Mouse (Mus musculus) forebrain, embryonic 16.5 days (tissue): Measurements from ENCODE around the gene Polr2c. TPM values are rescaled to one million over a fixed set of nuclear protein-coding genes. Genes with fewer than 3 reads are reported as not detected.

ENCODE experiments used
- ATAC-seq: fragments of 200-750 bp; cut with Nextera tagmentation; 2 replicates; pipeline ENCODE4 v1.8.0; 2017; ENCODE audit warnings: mild to moderate bottlenecking, moderate library complexity
- H3K27ac ChIP-seq: fragments of 300-500 bp; sonication (generic); 2 replicates; pipeline ENCODE4 v1.5.1; 2014; ENCODE audit warnings: low read length, control low read depth
- H3K27me3 ChIP-seq: fragments of 300-500 bp; sonication (generic); replicated peaks from 2 replicates; pipeline ENCODE4 v1.6.1; 2014; ENCODE audit warnings: low read length; ENCODE audit not compliant: control insufficient read depth, insufficient read depth
- H3K36me3 ChIP-seq: fragments of 300-500 bp; sonication (generic); 2 replicates; pipeline ENCODE4 v1.6.1; 2014; ENCODE audit not compliant: control insufficient read depth, insufficient read depth
- H3K4me1 ChIP-seq: fragments of 300-500 bp; sonication (generic); replicated peaks from 2 replicates; pipeline ENCODE4 v1.6.1; 2014; ENCODE audit warnings: low read length; ENCODE audit not compliant: control insufficient read depth, insufficient read depth
- H3K4me2 ChIP-seq: fragments of 300-500 bp; sonication (generic); 2 replicates; pipeline ENCODE4 v1.6.1; 2014; ENCODE audit warnings: mild to moderate bottlenecking, low read length, control low read depth
- H3K4me3 ChIP-seq: fragments of 300-500 bp; sonication (generic); replicated peaks from 2 replicates; pipeline ENCODE4 v1.5.1; 2014; ENCODE audit warnings: mild to moderate bottlenecking, low read length, control low read depth
- H3K9ac ChIP-seq: fragments of 300-500 bp; sonication (generic); replicated peaks from 2 replicates; pipeline ENCODE4 v1.6.1; 2014; ENCODE audit warnings: low read depth, low read length, control low read depth
- H3K9me3 ChIP-seq: fragments of 300-500 bp; sonication (generic); 2 replicates; pipeline ENCODE4 v1.6.1; 2016; ENCODE audit warnings: low read length; ENCODE audit not compliant: control insufficient read depth
- WGBS: fragments of 180-500 bp; shearing (Covaris S2); extraction: QIAGEN DNeasy Blood & Tissue Kit; methylation state at CpG from one replicate; pipeline ENCODE4 v1.1.7; 2014; 5-methylcytosine and 5-hydroxymethylcytosine counted together
- polyA plus RNA-seq: library from polyadenylated mRNA; unstranded; fragments of >200 nt; fragmentation: Nextera tagmentation; extraction: Ambion mirVana; gene quantifications from 2 replicates; pipeline ENCODE4 v1.2.1, GENCODE M21; 2015

Polr2c gene
- polyA plus RNA-seq, 1 experiment from 2014 or later = 150 TPM

DNA sequence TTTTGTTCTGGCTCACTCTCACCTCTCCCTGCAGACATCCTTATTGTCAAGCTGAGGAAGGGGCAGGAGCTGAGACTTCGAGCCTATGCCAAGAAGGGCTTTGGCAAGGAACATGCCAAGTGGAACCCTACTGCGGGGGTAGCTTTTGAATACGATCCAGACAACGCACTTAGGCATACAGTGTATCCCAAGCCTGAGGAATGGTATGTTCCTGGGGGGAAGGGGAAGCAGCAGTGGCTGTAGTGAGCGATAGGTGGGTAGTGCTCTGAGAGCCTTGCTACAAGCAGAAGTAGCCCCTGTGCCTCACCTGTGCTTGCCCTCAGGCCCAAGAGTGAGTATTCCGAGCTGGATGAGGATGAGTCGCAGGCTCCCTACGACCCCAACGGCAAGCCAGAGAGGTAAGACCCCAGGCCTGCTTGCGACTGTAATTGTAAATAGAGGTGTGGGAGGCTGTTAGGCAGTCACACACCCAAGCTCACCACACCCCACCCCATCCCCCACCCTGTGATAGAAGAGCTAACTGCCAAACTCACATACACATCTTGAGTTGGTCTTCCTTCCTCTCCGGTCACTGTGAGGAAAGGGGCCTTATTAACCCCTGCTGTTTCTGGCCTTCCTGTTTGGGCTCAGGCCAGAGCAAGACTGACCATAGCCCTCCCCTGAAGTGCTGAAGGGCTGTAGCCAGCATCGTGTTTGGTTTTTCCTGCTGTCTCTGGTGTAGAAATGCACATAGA is 5.4 kb downstream of the Polr2c start:
- no peak overlapping the region for H3K4me2 ChIP-seq
- 84% methylated on average over 12 of the region's 12 CpGs for WGBS
- peaks cover 21% of the 10 kb centered on the region for H3K36me3 ChIP-seq
- no peaks in the 10 kb centered on the region for H3K27me3 ChIP-seq
- ATAC-seq = no peak
- H3K4me3 ChIP-seq = no peak overlapping the region
- no peak overlapping the region for H3K9ac ChIP-seq
- no peak overlapping the region for H3K27ac ChIP-seq
- H3K9me3 ChIP-seq = no peaks in the 10 kb centered on the region
- H3K4me1 ChIP-seq = peaks cover 14% of the 10 kb centered on the region

DNA sequence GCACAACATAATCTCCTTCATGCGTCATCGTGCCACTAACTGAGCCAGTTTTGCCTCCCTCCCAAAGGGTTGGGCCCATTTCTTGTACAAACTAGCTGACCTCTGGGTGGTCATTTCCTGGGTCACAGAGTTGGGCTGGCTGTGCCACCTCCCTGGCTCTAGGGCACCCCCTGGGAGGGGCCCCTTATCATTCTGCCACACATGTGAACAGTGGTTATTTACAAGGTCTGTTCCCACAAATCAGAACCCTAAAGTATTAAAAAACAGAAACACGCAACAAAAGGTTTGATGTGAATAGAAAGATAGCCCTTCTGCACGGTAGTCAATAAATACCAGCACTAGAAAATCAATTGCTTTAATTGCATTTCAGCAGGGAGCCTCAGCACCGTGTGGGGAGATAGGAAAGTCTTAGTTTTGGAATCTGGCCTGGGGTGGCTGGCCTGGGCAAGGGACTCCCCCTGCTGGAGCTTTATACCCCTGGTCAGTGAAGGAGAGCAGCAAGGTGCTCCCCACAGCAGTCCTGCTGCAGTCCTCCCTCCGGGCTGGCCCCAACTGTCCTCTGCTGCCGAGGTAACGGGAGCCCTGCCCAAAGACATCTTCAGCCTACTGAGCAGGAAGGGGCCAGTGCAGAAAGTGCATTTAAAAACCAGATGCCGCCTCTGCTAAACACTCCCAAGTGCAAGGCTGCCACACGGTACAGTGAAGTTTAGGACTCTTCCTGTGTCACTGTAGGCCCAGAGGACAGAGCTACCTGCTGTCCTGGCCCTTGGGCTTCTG is 6.8 kb downstream of the Polr2c start:
- Histone ChIP-seq H3K9ac (no peak overlapping the region), H3K36me3 (peaks cover 21% of the 10 kb centered on the region), H3K4me3 (no peak overlapping the region), H3K4me2 (no peak overlapping the region), H3K4me1 (peaks cover 14% of the 10 kb centered on the region), H3K27me3 (no peaks in the 10 kb centered on the region), H3K27ac (no peak overlapping the region), H3K9me3 (no peaks in the 10 kb centered on the region)
- 76% methylated on average over 10 of the region's 10 CpGs for WGBS
- ATAC-seq = no peak

DNA sequence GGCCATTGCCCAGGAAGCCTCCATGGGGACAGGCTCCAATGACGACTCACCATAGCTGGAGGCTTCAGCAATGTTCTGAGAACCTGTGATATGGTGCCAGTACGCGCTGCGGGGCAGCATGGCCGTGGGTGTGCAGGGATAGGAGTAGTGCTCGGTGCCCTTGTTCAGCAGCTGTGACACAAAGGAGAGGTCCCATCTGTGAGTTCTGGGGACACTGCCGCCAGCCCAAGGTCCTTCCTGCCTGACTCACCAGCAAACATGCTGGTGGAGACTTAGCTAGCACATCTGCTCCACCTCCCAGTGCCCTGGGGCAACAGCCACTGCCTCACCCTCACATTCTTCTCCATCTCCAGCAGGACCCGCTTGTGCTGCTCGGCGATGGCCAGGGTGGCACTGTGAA is 8.0 kb downstream of the Polr2c start:
- H3K4me1 ChIP-seq = peaks cover 22% of the 10 kb centered on the region
- no peaks in the 10 kb centered on the region for H3K9me3 ChIP-seq
- no peaks in the 10 kb centered on the region for H3K27me3 ChIP-seq
- ATAC-seq = no peak
- no peak overlapping the region for H3K27ac ChIP-seq
- no peak overlapping the region for H3K4me3 ChIP-seq
- no peak overlapping the region for H3K4me2 ChIP-seq
- peaks cover 21% of the 10 kb centered on the region for H3K36me3 ChIP-seq
- no peak overlapping the region for H3K9ac ChIP-seq
- WGBS = 84% methylated on average over 10 of the region's 10 CpGs

DNA sequence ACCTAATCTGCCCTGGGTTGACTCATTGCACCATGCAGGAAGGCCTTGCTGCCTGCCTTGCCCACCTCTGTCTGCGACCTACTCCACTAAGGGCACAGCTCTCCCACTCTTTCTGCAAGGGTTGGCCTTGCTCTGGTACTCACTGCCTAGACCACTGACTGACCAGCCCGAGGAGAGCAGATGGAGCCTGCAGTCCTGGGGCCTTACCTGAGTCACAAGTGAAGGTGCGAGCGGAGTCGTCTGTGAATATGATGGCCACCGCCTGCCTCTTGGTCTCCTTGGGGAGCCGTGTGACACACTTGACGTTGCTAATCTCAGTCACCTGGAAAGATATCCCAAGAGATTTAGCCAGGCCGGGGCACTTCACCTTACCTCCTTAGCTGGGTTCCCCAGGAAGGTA is 9.7 kb downstream of the Polr2c start:
- H3K9ac ChIP-seq = no peak overlapping the region
- H3K36me3 ChIP-seq = peaks cover 21% of the 10 kb centered on the region
- no peak for ATAC-seq
- no peak overlapping the region for H3K4me2 ChIP-seq
- no peaks in the 10 kb centered on the region for H3K27me3 ChIP-seq
- no peak overlapping the region for H3K4me3 ChIP-seq
- 85% methylated on average over 9 of the region's 9 CpGs for WGBS
- H3K4me1 ChIP-seq = peaks cover 32% of the 10 kb centered on the region
- H3K9me3 ChIP-seq = no peaks in the 10 kb centered on the region
- no peak overlapping the region for H3K27ac ChIP-seq

DNA sequence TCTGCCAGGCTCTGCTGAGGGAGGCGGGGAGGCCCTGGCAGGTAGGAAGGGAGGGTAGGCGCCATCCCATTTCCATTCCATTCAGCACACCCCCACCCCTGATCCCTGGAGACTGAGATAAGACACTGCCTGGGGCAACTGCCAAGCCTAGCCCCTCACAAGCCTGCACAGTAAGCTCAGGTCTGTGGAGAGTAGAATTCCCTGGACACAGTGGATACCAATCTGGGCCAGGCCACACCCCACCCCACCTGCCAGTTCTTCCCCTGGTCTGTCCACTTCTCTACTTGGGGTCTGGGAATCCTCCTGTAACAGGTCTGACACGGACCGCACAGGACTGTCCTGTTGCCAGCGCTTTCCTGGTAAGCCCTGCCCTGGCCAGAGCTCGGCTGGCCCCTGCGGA is 11.9 kb downstream of the Polr2c start:
- Histone ChIP-seq H3K27me3 (no peaks in the 10 kb centered on the region), H3K27ac (no peak overlapping the region), H3K4me3 (peak overlapping the region; percentile 66), H3K9me3 (no peaks in the 10 kb centered on the region), H3K36me3 (peaks cover 16% of the 10 kb centered on the region), H3K9ac (peak overlapping the region; percentile 77), H3K4me2 (peak overlapping the region; percentile 77), H3K4me1 (peaks cover 41% of the 10 kb centered on the region)
- no peak for ATAC-seq
- WGBS = 54% methylated on average over 7 of the region's 7 CpGs

DNA sequence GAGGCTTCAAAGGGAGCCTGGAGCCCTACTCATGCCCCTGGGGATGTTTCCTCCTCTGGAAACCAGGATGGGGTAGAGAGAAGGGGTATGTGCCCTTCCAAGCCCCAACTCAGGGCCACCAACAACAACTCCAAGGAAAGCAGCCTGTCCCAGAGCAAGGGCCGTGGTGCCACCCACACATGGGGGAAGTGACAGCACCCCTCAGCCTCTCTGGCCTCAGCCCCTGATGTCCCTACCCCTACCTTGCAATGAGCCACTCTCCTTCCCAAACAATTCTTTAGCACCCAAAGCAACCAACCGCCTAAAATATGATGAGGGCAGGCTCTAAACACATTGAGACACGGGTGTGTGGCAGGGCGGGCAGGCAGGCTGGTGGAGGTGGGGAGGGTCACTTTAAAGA is 12.8 kb downstream of the Polr2c start:
- Histone ChIP-seq H3K4me1 (peaks cover 49% of the 10 kb centered on the region), H3K27ac (peak overlapping the region; percentile 70; the same call in 1 of the 2 replicates), H3K9ac (peak overlapping the region; percentile 77), H3K4me3 (peak overlapping the region; percentile 66), H3K4me2 (peak overlapping the region; percentile 77), H3K36me3 (peaks cover 11% of the 10 kb centered on the region; the same call in 1 of the 2 replicates), H3K27me3 (no peaks in the 10 kb centered on the region), H3K9me3 (no peaks in the 10 kb centered on the region)
- no peak for ATAC-seq
- 8% methylated on average over 4 of the region's 4 CpGs for WGBS

DNA sequence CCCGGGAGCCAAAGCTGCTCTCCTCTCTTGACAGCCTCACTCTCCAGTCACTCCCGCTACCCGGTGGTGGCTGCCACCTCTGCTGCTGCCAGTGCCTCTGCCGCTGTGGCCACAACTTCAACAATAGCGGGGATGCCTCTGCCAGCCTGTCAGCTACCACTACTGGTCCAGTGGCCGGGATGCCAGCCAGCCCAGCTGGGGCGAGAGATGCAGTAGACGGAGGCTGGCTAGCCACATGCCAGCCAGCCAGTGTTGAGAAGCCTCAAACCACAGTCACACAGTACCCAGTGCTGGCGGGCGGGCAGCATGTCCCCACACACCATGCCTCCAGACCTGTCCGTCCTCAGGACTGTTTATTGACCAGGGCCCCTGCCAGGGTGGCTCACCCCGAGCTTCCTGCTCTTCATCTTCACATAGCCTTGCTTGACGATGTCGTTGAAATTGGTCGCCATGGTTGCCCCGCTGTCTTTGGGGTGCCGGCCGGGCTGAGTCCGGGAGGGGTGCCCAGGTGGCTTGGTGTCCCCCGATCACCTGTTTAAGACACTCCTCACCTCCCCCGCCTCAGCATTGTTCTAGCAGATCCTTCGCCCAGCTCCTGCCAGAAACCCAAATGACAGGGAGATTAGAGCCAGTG is 13.3 kb downstream of the Polr2c start:
- peak overlapping the region; percentile 77 for H3K9ac ChIP-seq
- H3K9me3 ChIP-seq = no peaks in the 10 kb centered on the region
- peak overlapping the region; percentile 77 for H3K4me2 ChIP-seq
- no peaks in the 10 kb centered on the region for H3K27me3 ChIP-seq
- peak overlapping the region; percentile 66 for H3K4me3 ChIP-seq
- under 1% methylated on average over 22 of the region's 22 CpGs for WGBS
- peaks cover 9% of the 10 kb centered on the region; the same call in 1 of the 2 replicates for H3K36me3 ChIP-seq
- ATAC-seq = peak; percentile 47
- peak overlapping the region; percentile 70 for H3K27ac ChIP-seq
- H3K4me1 ChIP-seq = peaks cover 55% of the 10 kb centered on the region

DNA sequence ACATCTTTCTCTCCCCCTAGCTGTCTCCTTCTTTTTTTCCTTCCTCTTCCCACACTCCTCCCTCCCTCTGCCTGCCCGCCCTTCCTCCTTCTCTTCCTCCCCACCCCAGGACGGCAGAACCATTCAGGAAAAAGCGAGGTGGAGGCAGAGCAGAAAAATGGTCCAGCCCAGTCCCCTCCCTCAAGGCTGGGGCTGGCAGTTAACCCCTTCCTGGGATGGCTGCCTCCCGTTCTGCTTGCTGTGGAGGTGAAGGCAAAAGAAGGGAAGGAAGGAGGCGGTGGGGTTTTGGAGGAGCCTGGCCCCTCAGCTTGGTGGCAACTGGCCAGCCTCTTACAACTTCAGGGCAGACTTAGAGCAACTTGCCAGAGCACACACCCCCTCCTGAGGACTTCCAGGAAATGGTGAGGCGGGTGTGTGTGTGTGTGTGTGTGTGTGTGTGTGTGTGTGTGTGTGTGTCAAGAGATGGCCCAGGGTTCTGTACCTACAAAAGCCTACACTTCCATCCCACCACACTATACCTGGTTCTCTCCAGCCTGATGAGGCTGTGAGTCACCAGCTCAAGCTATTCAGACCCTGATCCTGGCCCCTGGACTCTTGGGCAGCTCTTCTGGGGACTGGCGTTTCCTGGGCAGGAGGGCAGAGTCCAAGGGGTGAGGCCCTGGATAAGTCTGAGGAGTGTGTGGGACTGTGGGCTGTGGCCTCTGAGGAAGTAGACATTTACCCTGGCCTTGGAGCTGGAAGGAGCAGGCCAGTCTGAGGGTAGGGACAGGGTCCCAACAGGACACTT is 14.1 kb downstream of the Polr2c start:
- H3K27ac ChIP-seq = peak overlapping the region; percentile 70; the same call in 1 of the 2 replicates
- H3K4me1 ChIP-seq = peaks cover 59% of the 10 kb centered on the region
- H3K4me3 ChIP-seq = peak overlapping the region; percentile 66
- H3K27me3 ChIP-seq = no peaks in the 10 kb centered on the region
- no peaks in the 10 kb centered on the region for H3K9me3 ChIP-seq
- 0 out of 2 replicates have a peak, but pooled peaks cover 3% of the 10 kb centered on the region for H3K36me3 ChIP-seq
- WGBS = 6% methylated on average over 7 of the region's 7 CpGs
- H3K9ac ChIP-seq = peak overlapping the region; percentile 77
- ATAC-seq = peak; percentile 85
- peak overlapping the region; percentile 77 for H3K4me2 ChIP-seq
